Mouse (Mus musculus): ENCODE data around the gene Sestd1.

Gene Sestd1

GRCm38 (mm10) chr2:77284281-77284899 is 4.0 kb upstream of the Sestd1 start:
- TF ChIP-seq GATA4 (IDR thresholded peaks at IDR 0.05; ENCODE audit: insufficient replicate concordance, low read length), result no peak

GRCm38 (mm10) chr2:77279861-77280511 is 406 bp downstream of the Sestd1 start:
- TF ChIP-seq GATA4 (IDR thresholded peaks at IDR 0.05; ENCODE audit: insufficient replicate concordance, low read length), result no peak

GRCm38 (mm10) chr2:77277272-77277671 is 3.1 kb downstream of the Sestd1 start:
- no peak for TF ChIP-seq GATA4 (IDR thresholded peaks at IDR 0.05; ENCODE audit: insufficient replicate concordance, low read length)

- TF ChIP-seq GATA4 (IDR thresholded peaks at IDR 0.05; ENCODE audit: insufficient replicate concordance, low read length), result no peak
Measured at GRCm38 (mm10) chr2:77275851-77276250, 4.5 kb downstream of the Sestd1 start.

GRCm38 (mm10) chr2:77274976-77275641 is 5.3 kb downstream of the Sestd1 start:
- TF ChIP-seq GATA4 (IDR thresholded peaks at IDR 0.05; ENCODE audit: insufficient replicate concordance, low read length), result no peak

- no peak for TF ChIP-seq GATA4 (IDR thresholded peaks at IDR 0.05; ENCODE audit: insufficient replicate concordance, low read length)
Measured at GRCm38 (mm10) chr2:77272953-77273352, 7.4 kb downstream of the Sestd1 start.

- no peak for TF ChIP-seq GATA4 (IDR thresholded peaks at IDR 0.05; ENCODE audit: insufficient replicate concordance, low read length)
Measured at GRCm38 (mm10) chr2:77270781-77271180, 9.6 kb downstream of the Sestd1 start.

GRCm38 (mm10) chr2:77270136-77270535 is 10.3 kb downstream of the Sestd1 start:
- TF ChIP-seq GATA4 (IDR thresholded peaks at IDR 0.05; ENCODE audit: insufficient replicate concordance, low read length), result no peak

GRCm38 (mm10) chr2:77268612-77269239 is 11.7 kb downstream of the Sestd1 start:
- no peak for TF ChIP-seq GATA4 (IDR thresholded peaks at IDR 0.05; ENCODE audit: insufficient replicate concordance, low read length)

- TF ChIP-seq GATA4 (IDR thresholded peaks at IDR 0.05; ENCODE audit: insufficient replicate concordance, low read length), result no peak
Measured at GRCm38 (mm10) chr2:77266931-77267330, 13.5 kb downstream of the Sestd1 start.

- no peak for TF ChIP-seq GATA4 (IDR thresholded peaks at IDR 0.05; ENCODE audit: insufficient replicate concordance, low read length)
Measured at GRCm38 (mm10) chr2:77266011-77266410, 14.4 kb downstream of the Sestd1 start.

- no peak for TF ChIP-seq GATA4 (IDR thresholded peaks at IDR 0.05; ENCODE audit: insufficient replicate concordance, low read length)
Measured at GRCm38 (mm10) chr2:77265301-77265700, 15.1 kb downstream of the Sestd1 start.

- no peak for TF ChIP-seq GATA4 (IDR thresholded peaks at IDR 0.05; ENCODE audit: insufficient replicate concordance, low read length)
Measured at GRCm38 (mm10) chr2:77264550-77264949, 15.8 kb downstream of the Sestd1 start.

GRCm38 (mm10) chr2:77263477-77264435 is 16.6 kb downstream of the Sestd1 start:
- TF ChIP-seq GATA4 (IDR thresholded peaks at IDR 0.05; ENCODE audit: insufficient replicate concordance, low read length), result no peak

- no peak for TF ChIP-seq GATA4 (IDR thresholded peaks at IDR 0.05; ENCODE audit: insufficient replicate concordance, low read length)
Measured at GRCm38 (mm10) chr2:77260134-77260533, 20.3 kb downstream of the Sestd1 start.

Data from liver, adult (tissue).